Mouse (Mus musculus) MEL (cell line): Measurements from ENCODE around the gene Gm2696.

Experiments used
- CTCF ChIP-seq, 3 experiments: IDR thresholded peaks in 2 of 3; conservative IDR thresholded peaks in 1 of 3; 2 replicates each; pipeline ENCODE4 v1.5.1; 2011 to 2012; ENCODE audit warnings: low read length in 3 of 3, low read depth in 2 of 3, mild to moderate bottlenecking in 2 of 3, improper control_type of control experiment in 1 of 3, inconsistent platforms in 1 of 3, mixed read lengths in 1 of 3, moderate library complexity in 1 of 3; ENCODE audit not compliant: control insufficient read depth in 1 of 3, insufficient read depth in 1 of 3, poor library complexity in 1 of 3, severe bottlenecking in 1 of 3
- EP300 ChIP-seq, 2 experiments: IDR thresholded peaks; 2 replicates each; pipeline ENCODE4 v1.6.1; 2011; ENCODE audit warnings: improper control_type of control experiment in 2 of 2, low read length in 2 of 2, low read depth in 1 of 2, mild to moderate bottlenecking in 1 of 2
- GATA1 ChIP-seq: IDR thresholded peaks from 2 replicates; pipeline ENCODE4 v1.6.1; 2011; ENCODE audit warnings: low read depth, low read length, improper control_type of control experiment
- JUND ChIP-seq: IDR thresholded peaks from 2 replicates; pipeline ENCODE4 v1.6.1; 2011; ENCODE audit warnings: low read depth, mild to moderate bottlenecking, improper control_type of control experiment, low read length
- KAT2A ChIP-seq: conservative IDR thresholded peaks from 2 replicates; pipeline ENCODE4 v1.6.1; 2012; ENCODE audit warnings: low read depth, low read length, improper control_type of control experiment, inconsistent platforms
- MAFK ChIP-seq: IDR thresholded peaks from 2 replicates; pipeline ENCODE4 v1.6.1; 2011; ENCODE audit warnings: low read depth, mild to moderate bottlenecking, low read length, improper control_type of control experiment, borderline replicate concordance
- MEF2A ChIP-seq: IDR thresholded peaks from 2 replicates; pipeline ENCODE4 v1.6.1; 2014; ENCODE audit warnings: low read depth, mild to moderate bottlenecking, inconsistent platforms, low read length, improper control_type of control experiment; ENCODE audit not compliant: poor library complexity, insufficient replicate concordance, severe bottlenecking; ENCODE audit errors: extremely low read depth
- POLR2A ChIP-seq, 2 experiments: IDR thresholded peaks; 2 replicates each; pipeline ENCODE4 v1.6.1; 2011 to 2012; ENCODE audit warnings: low read length in 2 of 2, mild to moderate bottlenecking in 2 of 2, control low read depth in 1 of 2, improper control_type of control experiment in 1 of 2, low read depth in 1 of 2, moderate library complexity in 1 of 2; ENCODE audit not compliant: control insufficient read depth in 1 of 2, insufficient read depth in 1 of 2, poor library complexity in 1 of 2
- POLR2AphosphoS5 ChIP-seq: IDR thresholded peaks from 2 replicates; pipeline ENCODE4 v1.6.1; 2012; ENCODE audit warnings: low read depth, borderline replicate concordance, mild to moderate bottlenecking, inconsistent platforms, low read length, moderate library complexity, mixed read lengths
- RAD21 ChIP-seq: IDR thresholded peaks from 2 replicates; pipeline ENCODE4 v1.6.1; 2011; ENCODE audit warnings: mild to moderate bottlenecking, low read depth, low read length, improper control_type of control experiment
- TAL1 ChIP-seq: IDR thresholded peaks from 2 replicates; pipeline ENCODE4 v1.6.1; 2012; ENCODE audit warnings: mild to moderate bottlenecking, inconsistent platforms, low read length, moderate library complexity, mixed read lengths
- ZMIZ1 ChIP-seq: IDR thresholded peaks from 2 replicates; pipeline ENCODE4 v1.6.1; 2012; ENCODE audit warnings: low read depth, mild to moderate bottlenecking, inconsistent platforms, low read length, improper control_type of control experiment, moderate library complexity
- ZNF384 ChIP-seq: IDR thresholded peaks from 2 replicates; pipeline ENCODE4 v1.6.1; 2012; ENCODE audit warnings: low read depth, mild to moderate bottlenecking, inconsistent platforms, low read length, improper control_type of control experiment

DNA sequence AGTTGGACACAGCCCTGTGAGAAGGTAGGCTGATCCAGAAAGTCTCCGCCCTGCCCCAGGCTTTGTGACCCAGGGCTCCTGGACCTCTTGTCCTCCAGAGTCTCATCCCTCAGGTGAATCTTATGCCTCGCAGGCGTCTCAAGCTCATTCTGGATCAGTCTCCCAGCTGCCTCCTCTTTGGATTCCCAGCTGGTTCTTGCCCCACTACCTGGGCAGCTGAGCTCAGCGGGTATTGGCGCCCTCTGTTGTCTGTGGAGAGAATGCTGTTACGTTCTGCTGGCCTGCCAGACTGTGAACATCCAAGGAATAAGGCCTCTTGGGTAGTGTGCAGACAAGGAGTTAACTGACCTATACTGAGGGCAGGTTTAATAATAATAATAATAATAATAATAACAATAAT, 64.5 kb downstream of the Gm2696 start:
- TF ChIP-seq KAT2A (no peak), EP300 (IDR thresholded peaks at IDR 0.05; ENCODE audit: low read depth in 1 of 2, low read length in 2 of 2) (no peak), ZNF384 (no peak), POLR2A (IDR thresholded peaks at IDR 0.05; ENCODE audit: control insufficient read depth in 1 of 2, insufficient read depth in 1 of 2, low read depth in 1 of 2, low read length in 2 of 2, poor library complexity in 1 of 2) (no peak), MEF2A (no peak), GATA1 (no peak), CTCF (IDR thresholded peaks at IDR 0.05 in 2 of 3, conservative IDR thresholded peaks at IDR 0.05 in 1 of 3; ENCODE audit: control insufficient read depth in 1 of 3, insufficient read depth in 1 of 3, low read depth in 2 of 3, low read length in 3 of 3, poor library complexity in 1 of 3, severe bottlenecking in 1 of 3) (peak; percentile 43 to 71 (median 54)), ZMIZ1 (no peak), TAL1 (no peak), POLR2AphosphoS5 (no peak), MAFK (no peak), JUND (no peak), RAD21 (peak; percentile 23)
